Mouse (Mus musculus) lung, postnatal 0 days (tissue): ENCODE measurements around the gene Adcy5.

ENCODE experiments used
- CTCF ChIP-seq: IDR thresholded peaks from 2 replicates; pipeline ENCODE4 v1.5.1; 2016; ENCODE audit warnings: antibody characterized with exemption, mild to moderate bottlenecking
- EP300 ChIP-seq: IDR thresholded peaks from 2 replicates; pipeline ENCODE4 v1.6.1; 2016; ENCODE audit warnings: antibody characterized with exemption, mild to moderate bottlenecking, control low read depth

- TF ChIP-seq CTCF, result no peak
- TF ChIP-seq EP300, result 0 out of 2 replicates have a peak, but pooled peaks have one; percentile 12
Observed at GRCm38 (mm10) chr16:35310551-35311110, 156.0 kb downstream of the Adcy5 start.
